Mouse (Mus musculus) thymus, postnatal 25 days (tissue): ENCODE data around the gene Hoxd11.

Experiments used
- DNase-seq: peaks from one replicate; pipeline ENCODE4 v3.0.0; 2022

The Hoxd11 gene

DNA sequence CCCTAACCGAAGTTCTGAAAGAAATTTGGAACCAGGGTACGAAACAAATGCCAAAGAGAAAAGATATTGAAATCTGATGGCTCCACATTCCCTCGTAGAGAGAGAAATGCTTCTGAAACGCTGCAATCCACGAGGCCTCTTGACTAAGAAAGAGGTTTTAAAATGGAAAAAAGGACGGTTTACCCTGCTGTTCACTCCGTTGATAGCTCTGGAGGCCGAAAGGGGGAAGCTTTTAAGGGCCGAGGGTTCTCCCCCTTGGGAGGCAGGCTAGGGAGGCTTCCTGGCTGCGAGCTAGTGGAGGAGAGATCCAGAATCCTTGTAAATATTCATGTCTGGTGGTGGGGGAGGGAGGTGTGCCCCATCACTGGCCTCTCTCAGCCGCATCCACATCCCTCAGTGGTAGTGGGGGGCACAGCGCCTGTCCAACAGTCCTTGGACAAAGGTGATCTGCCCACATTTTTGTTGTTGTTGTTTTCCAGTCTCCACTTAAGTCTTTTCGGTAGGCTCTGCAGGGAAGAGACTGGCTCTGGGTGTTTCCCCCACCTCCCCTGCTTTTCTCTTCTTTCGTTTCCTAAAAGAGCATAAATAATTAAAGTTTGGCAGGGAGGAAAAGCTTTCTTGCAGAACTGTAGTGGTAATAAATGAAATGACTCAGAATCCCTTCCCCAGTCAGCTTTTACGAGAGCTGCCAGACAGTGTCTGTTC is at the start of gene Hoxd11:
Gene Hoxd11 (plus strand): TSS at position 667 of the 705 bp plus-strand sequence.
- DNase-seq: no peak

- DNase-seq: no peak
These were observed 43.9 kb upstream of the Hoxd11 start for GRCm38 (mm10) chr2:74635412-74635811.

DNA sequence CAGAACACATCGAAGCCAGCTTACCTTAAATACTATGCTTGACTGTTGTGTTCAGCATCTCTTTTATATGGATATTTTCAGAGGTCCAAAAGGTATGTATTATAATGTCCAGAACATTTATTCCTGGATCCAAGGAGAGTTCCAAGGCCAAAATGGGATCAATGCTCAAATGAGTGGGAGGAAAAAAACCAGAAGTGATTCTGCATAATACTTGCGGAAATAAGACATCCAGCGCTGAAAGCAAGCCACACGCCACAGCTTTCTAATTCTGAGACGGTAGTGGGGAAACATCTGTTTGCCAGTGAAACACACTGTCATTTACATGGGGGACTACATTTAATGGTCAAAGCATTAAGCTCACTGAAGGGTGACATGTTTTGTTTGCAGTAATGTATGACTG is 36.9 kb upstream of the Hoxd11 start:
- DNase-seq: no peak

GRCm38 (mm10) chr2:74645631-74646030 is 33.7 kb upstream of the Hoxd11 start:
- DNase-seq: no peak

DNA sequence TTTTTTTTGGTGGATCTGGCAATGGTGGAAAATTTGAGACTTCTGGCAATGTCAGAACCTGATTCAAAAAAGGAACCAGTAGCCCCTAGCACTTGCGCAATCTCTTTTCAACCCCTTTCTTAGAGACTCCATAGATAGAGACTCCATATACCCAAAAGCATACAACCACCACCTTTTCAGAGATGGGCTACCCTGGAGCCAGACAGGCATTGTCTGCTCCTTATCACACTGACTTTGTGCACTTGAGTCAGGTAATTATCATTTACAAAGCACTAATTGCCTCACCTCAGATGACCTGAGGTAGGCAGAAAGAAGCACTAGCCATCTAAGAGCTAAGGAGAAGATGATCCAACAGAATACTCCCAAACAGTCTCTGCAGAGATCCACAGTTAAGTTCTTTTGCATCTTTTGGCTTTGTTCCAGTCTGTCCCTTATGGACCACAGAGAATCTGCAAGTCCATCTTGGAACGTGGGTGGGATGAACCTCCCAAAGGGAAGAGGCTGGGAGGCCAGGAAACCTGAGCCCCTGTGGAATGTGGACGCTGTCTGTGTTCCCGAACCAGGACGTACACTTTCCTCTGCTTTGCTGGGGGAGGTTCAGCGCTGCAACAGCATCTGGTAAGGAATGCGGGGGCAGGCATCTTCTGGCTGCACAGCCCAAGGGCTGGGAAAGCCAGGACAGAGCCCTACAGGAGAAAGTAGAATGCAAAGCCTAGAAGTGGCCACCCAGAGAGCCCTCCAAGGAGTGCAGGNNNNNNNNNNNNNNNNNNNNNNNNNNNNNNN is 32.1 kb upstream of the Hoxd11 start:
- DNase-seq: no peak

DNA sequence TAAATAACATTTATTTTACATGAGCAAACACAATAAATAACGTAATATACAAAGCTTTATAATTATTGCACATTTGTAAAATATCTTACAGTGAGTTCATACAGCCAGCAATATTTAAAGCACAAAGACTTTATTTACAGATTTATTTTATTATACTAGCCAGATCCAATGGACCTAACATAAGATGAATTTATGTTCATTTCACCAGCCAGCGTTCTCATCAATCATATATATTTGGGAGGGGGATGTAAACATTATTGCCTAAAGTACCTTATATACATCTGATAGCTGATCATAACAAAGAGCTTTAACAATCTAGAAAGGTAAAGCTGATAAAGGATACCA is 26.4 kb upstream of the Hoxd11 start:
- DNase-seq: no peak

GRCm38 (mm10) chr2:74653781-74654535 is 25.4 kb upstream of the Hoxd11 start:
- DNase-seq: no peak

DNA sequence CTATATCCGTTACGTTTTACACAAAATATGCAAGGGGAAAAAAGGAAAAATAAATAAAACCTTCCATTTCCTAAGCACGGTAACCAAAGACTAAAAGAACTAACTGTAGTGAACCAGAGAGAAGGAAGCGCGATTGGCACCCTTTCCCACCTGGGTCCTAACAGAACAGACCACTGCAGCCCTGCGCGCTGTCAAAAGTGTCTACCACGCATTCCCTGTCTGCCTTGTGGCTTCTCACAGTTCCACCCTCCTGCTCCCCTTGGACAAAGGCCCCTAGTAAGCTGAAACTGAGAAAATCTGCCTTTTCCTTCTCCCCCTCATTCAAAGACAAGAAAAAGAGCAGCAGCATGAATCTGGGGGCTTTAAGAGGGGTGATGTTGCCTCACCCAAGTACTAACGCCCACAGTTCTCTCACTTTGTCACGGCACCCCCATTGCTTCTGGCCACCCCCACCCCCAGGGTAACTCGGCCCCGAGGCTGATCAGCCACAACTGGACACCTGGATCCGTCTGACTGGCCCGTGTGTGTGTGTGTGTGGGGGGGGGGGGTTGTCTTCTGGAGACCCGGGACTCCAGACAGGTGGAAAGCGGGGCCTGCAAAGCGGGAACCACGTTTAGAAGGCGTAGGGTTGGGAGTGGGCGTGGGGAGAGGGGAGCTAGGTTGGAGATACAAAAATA is 24.5 kb upstream of the Hoxd11 start:
- DNase-seq: no peak

DNA sequence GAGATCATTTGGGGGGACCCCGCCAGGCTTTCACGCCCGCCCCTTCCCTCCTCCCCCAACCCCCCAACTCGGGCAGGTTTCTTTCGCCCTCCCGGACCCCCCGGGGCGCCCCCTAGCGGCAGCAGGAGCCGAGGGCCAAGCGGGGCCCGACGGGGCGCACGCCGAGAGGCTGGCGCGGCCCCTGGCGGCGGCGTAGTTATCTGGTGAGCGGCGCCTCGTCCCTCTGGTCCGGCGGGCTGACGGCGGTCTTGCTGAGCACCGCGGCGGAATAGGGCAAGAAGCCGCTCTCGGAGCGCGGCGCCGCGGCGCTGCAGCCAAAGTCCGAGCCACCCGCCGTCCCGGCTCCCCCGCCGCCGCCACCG is 24.0 kb upstream of the Hoxd11 start:
- DNase-seq: no peak

- DNase-seq: peak; percentile 25
These were observed 23.3 kb upstream of the Hoxd11 start for GRCm38 (mm10) chr2:74655821-74656631.

DNA sequence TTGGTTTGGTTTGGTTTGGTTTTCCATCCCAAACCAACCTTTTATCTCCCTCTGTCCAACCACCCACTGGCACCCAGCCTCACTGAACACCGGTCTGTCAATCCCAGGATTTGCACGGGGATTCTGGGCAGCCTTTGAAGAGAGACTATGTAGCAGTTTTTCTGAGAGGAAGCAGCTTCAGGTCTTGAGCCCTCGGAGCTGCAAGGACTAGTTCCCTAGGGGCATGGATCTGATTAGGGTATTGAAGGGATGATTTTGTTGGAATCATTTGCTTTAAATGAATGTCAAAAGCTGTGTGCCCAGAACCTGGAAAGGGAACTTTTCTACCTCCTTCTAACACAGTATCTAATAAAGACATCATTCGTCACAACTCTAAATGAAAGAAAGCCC is 22.7 kb upstream of the Hoxd11 start:
- DNase-seq: no peak

DNA sequence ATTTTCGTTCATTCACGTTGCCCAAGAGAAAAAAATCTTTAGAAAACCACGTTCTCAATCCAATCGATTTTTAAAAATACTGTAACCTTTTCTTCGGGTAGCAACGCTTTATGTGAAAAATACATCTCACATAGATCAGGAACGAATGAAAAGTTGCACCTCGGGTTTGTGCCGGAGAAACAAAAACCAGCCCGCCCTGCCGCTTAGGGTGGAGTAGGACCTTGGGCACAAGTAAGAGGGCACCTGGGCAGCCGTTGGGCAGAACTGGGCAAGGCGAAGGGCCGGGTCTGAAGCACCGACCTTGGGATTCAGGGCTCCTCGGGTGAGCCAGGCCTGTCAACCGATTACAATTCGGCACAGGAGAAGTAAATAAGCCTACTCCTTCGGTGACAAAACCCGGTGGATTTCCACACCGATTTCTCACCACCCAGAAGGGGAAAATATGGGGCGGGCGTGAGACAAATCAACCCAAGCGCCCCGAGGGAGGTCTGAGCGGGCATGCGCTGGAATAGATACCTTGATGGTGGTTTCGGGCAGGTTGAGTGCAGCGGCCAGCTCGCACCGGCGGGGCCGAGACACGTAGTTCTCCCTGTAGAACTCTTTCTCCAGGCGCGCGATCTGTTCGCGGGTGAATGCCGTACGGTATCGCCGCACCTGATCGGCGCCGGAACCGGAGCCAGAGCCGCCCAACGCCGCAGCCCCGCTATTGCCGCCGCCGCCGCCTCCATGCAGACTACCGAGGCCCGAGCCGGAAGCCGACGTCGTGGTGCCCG is 21.9 kb upstream of the Hoxd11 start:
- DNase-seq: peak; percentile 26

- no peak for DNase-seq
These were observed 21.2 kb upstream of the Hoxd11 start for GRCm38 (mm10) chr2:74658024-74658666.

- DNase-seq: no peak
These were observed 20.5 kb upstream of the Hoxd11 start for GRCm38 (mm10) chr2:74658667-74659371.

DNA sequence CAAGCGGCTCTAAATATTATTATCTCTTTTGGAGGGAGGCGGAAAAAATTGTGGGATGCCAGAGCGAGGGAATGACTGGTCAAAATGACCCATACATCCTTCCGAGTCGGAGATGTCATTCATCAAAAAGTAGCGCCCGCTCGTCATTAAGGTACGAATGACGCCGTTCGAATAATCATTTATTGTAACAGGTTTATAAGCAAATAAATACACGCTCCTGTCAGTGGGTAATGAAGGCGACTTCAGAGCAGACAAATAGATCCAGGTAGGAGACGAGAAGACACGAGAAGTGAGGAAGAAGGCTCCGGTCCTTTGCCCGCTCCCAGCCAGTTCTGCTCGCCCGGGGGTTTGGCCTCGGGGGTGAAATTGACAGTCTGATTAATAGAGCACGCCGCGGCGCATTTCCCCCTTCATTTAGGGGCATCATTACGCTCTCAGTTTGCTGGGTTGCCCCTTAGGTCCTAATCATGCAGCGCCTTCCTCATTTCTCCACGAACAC is 19.8 kb upstream of the Hoxd11 start, which contains the start of gene Evx2:
Gene Evx2 (minus strand): TSS at position 51 of the 499 bp plus-strand sequence.
- DNase-seq: no peak

DNA sequence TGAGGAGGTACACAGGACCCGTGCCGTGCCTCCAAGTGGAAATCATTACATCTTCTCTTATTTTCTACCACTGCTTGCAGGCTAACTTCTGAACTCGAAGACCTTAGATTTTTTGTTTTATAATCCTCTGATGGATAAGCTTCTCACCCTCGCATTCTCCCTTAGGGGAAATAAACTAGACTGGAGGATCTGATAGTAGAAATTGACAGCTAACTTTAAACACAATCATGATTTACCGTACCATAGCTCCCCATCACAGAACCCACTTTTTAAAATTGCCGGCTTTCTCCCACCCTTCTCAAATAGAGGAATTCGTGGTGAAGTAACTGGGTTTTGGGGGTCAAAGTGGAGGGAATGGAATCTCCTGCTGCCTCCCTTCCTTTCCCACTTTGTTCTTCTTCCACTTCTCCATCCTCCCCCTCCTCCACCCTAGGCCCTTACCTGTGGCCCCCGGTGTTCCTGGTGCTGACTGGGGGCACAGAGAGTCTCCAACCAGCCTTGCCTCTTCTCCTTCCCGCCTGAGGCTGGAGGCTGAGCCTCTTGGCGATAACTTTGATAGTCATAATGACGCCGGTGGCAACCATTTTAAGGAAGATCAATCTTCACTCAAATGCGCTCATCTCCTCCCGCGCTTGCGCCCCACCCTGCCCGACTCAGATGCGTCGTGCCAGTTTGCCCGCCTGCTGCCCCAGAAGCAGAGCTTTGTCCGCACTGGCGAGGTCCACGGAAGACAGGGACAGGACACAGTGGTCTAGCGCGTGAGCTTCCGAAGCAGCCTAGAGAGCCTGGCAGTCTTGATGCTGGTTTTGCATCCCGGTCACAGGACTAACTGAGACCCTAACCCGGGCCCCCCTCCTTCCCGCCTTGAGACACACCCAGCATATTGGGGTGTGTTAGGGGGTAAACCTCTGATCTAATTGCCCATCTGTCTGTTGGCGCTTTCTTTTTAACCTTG is 18.7 kb upstream of the Hoxd11 start:
- no peak for DNase-seq

GRCm38 (mm10) chr2:74661685-74662084 is 17.7 kb upstream of the Hoxd11 start:
- DNase-seq: no peak

DNA sequence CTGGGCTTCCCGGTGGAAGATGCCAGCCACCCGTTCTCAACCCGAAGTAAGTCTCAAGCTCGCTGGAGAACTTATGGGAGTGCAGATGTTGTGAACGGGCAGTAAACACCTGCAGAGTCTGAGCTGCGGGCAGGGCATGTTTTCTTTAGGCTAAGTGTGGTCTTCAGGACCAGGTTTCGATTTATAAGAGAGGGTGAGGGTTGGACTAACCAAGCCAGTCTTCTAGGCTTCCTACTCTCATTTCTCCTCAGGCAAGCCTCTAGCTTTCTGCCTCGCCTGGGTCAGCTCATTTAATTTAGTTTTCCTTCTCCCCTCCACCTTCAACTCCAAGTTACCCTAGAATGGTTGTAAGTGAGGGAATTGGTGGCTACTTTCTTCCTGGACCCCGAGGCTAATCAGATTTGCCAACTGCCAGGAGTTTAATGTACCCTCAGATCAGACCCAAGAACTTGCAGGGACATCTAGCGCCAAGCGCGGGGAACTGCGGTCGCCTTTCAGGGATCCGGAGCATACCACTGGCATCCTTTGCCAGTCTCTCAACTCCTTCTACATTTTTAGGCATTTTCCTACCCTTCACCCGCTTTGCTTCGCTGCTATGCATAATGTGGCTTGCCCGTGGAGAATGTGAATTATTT is 15.9 kb upstream of the Hoxd11 start:
- DNase-seq: no peak
